Mouse (Mus musculus): ENCODE data around the gene Cacng1.

Gene Cacng1

DNA sequence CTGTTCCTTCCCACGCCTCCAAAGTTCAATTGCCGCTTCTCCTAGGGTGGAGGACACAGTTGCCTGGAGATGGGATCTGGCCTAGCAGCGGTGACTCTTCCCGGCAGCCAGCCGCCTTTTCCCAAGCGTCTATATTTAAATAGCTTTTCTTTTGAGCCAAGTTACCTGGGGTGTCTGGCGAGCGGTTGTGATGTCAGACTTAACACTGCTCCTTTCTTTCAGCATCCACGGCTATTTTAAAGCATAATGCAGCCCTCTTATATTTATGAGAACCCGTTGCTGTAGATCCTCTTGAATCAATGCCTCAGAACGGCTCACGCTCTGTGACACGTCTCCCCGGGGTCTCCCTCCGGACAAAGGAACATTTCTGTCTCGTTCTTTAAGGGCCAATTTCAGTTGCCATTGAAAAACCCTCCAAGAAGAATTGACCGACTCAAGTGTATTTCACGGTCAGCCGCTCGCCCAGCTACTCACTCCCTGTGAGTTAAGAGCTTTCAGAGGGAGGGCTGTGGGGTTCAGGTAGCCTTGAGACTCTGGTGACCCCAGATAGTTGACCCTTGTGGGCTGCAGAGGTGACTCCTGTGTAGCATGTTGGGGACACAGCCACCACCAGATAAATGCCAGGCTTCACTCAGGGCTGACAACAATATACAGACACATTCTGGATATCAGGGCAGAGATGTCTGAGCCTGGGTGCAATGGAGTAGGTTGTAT is 8.3 kb downstream of the Cacng1 start:
- no peak for DNase-seq (ENCODE audit: low spot score)

DNA sequence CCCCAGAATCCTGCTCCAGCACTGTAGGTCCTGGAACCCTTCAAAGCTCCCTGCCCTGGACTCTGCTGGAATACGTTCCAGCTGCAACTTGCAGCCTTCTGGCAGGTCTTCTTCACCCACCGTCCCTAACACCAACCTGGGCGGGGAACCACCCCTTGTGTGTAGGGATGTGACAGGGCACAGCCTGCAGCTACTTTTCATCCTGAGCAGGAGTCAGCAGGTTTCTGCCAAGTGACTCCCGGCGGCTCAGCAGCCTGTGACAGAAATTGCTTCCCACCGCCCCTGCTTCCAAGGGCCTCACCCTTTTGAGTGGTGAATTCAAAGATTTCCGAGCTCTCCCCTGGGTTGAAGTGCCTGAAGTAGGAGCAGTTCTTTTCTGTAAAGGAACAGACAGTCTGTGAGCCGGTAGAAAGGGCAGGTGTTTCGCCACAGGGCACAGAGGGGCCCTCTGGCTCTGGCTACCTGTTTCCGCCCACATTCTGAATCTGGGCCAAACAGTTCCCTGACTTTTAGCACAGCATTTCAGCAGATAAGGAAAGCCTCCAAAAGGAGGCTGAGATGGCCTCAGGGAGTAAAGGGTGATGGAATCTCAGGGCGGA is 10.7 kb downstream of the Cacng1 start:
- no peak for DNase-seq (ENCODE audit: low spot score)

DNA sequence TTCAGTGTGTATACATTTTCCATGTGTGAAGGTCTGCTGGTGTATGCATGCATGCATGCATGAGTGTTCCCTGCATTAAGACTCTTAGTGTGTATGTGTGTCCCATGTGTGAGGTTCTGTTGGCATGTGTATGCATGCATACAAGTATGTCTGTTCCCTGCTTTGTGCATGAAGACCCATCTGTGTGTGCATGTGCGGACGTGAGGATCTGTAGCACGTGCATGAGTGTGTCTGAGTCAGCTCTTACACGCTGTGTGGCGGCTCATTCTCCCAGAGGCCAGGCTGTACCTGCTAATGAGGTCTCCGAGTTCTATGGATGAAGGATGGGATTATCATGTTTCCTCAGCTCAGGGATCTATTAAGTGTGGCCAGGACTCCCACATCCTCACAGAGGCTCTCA is 11.3 kb downstream of the Cacng1 start:
- no peak for DNase-seq (ENCODE audit: low spot score)

DNA sequence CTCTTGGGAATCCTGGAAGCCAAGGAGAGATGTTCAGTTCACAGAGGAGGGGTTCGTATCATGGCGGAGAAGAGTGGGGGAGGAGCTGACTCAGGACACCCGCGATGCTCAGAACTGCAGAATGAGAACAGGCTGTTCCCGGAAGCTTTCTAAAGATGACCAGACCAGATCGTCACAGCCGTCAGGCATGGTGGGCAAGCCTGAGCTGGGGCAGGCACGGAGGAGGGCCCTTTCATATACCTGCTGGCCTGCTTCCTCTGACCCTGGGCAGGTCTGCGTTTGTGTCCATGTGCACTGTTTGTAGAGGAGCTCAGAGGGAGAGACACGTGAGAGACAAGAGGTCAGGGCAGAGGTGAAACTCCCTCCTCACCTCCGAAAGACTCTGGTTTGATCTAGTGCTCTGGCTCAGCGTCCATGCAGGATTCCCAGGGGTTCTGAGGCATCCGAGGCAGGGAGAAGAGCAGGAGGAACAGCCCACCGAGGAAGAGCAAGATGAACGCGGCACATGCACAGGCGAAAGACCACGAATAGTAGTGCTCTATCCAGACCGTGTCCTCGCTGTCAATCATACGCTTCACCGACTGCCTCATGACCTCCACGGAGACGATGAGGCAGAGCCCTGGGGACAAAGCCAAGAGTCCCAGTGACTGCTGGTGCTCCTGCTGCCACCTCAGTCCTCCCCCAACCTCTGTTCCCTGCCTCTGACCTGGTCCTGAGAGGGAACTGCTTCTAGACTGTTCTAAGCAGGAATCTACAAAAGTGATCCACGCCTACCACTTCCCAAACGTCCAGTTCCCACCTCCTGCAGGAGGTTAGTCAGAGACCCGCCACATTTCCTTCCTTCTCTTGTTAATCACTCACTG is 12.8 kb downstream of the Cacng1 start:
- no peak for DNase-seq (ENCODE audit: low spot score)

DNA sequence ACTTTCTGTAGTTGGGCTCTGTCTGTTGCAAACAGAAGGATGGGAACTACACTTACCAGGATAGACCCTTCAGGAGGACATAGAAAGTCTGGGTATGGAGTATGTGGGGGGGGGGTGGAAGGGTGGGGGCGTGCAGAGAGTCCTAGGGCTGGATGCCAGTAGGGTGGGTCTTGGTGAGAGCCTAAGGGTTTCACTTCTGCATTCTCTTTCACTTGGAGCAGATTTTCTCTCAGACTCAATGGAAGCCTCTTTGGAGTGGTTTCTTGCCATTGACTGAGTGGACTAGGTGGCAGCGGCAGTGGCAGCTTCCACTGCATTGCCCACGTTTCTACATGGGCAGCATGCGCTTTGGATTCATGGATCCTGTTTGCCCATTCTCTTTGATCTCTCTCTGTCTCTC is 16.4 kb downstream of the Cacng1 start:
- DNase-seq (ENCODE audit: low spot score) = no peak

DNA sequence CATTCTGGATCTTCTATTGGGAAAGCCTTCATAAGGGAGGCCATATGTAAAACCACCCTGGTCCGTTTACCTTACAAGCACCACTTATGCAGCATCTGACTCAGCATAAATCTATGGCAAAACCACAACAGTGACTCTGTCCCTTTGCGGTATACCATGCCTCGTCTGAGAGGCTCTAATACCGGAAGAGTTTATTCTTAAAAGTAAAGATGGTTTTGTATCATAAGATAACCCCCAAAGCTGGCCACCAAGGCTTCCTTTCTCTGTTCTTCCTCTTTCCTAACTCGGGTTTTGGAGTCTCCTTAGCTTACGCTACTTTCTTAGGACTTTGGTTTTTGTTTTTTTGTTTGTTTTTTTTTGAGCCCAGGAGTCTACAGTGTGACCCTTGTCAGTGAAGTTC is 23.0 kb downstream of the Cacng1 start:
- no peak for DNase-seq (ENCODE audit: low spot score)

DNA sequence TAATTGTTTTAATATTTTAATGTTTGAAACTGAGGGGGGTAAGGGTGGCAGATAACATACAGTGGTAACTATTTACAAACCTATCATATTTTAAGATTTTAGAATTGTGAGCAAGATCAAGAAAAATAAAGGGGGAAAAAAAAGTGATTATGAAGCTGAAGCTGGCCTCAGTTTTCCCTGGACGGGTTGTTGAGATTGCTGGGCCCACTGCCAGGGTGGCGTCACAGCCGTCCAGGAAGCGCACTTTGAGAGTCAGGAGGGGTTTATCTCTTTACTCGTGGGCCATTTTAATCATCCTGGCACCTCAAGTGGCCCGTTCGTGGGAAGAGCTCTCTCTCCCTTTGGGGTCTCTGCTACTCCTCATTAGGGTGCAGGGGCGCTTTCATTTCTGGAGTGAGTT is 24.8 kb downstream of the Cacng1 start:
- no peak for DNase-seq (ENCODE audit: low spot score)

DNA sequence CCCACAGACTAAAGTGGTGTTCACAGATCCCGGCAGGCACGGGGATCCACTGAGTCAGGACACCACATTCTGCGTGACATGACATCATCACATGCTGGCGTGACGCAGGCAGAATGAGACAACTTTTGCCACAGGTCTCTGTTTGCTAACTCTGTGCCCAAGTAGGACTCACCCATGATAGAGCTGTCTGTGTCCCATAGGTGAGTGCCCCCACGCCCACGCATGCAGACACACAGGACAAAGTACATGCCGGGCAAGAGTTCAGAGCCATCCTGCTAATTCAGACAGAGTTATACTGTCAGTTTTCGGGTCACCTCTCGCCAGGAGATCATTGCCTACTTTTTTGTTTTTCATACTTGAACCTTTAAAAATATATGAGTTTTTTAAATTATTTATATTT is 27.8 kb downstream of the Cacng1 start:
- DNase-seq (ENCODE audit: low spot score) = no peak

DNA sequence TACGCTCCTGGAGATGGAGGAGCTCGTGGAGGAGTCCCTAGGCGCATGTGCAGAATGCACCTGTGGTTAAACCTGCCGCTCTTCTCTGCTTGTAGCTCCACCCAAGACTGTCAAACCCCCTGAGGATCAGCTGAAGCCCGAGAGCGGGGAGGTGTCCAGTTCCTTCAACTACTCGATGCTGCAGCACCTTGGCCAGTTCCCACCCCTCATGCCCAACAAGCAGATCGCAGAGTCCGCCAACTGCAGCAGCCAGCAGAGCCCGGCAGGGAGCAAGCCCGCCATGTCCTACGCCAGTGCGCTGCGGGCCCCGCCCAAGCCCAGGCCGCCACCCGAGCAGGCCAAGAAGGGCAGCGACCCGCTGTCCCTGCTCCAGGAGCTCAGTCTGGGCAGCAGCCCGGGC is 30.0 kb downstream of the Cacng1 start:
- DNase-seq (ENCODE audit: low spot score) = no peak

DNA sequence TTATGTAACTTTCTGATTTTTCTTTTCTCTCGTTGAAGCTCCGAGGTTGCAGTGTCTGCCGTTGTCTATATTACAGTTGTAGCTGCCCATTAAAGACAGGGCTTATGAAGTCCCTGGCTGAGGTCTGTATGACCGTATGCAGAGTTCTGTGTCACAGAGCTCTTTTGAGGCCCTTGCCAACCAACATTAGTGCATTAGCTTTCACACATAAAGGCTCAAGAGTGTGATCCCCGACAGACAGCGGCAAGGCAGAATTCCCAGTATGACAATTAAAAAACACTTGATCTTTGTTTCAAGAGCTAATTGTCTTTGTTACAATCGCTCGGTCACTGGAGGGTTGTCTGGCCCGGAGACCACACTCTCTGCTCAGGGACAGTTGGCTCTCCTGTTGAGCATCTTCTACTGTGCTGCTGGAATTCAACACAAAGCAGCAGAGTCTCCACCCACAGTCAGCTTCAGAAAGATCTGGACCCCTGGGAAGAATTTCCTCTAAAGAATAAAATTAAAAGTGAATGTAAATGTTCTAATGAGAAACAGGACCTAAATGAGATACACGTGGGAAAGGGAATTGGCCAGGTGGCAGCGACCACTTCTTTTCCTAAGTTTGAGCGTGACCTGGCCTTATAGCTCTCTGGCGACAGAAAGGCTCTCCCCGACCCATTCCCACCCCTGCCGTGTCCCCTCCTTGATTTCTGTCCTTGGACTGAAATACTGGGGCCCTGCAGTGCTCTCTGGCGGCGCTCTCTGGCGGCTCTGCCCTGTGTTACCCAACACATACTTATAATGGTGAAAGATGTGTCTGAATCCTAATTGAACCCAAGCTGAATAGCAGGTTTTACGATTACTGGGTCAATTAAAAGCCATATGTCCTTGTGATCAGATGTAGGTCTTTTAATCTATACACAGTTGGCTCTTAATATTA is 32.5 kb downstream of the Cacng1 start:
- DNase-seq (ENCODE audit: low spot score) = no peak

DNA sequence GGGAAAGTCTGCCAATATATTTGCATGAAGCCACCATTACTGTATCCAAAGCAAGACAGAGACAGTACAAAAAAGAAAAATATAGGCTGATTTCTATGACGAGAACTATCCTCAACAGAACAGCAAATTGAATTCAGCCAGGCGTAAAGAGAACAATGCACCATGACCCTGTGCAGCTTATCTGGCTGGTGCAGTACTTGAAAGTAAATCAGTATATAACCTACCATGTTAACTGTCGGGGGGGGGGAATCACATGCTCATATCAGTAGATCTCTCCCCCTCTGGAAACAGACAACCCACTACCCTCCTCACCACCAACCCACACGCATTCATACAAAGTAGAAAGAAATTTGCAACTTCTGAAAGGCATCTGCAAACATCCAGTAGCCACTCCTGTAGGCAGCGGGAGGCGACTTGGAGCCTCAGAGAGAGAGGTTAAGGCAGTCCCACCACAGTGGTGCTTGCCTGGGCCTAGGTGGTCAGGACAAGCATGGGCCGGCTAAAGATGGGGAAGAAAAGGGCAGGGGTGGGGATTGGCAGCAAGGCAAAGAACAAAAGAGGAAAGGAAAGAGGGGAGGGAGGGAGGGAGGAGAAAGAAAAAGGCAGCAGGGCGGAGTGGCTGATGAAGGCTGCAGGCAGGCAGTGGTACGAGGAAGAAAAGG is 33.5 kb downstream of the Cacng1 start:
- DNase-seq (ENCODE audit: low spot score) = no peak

DNA sequence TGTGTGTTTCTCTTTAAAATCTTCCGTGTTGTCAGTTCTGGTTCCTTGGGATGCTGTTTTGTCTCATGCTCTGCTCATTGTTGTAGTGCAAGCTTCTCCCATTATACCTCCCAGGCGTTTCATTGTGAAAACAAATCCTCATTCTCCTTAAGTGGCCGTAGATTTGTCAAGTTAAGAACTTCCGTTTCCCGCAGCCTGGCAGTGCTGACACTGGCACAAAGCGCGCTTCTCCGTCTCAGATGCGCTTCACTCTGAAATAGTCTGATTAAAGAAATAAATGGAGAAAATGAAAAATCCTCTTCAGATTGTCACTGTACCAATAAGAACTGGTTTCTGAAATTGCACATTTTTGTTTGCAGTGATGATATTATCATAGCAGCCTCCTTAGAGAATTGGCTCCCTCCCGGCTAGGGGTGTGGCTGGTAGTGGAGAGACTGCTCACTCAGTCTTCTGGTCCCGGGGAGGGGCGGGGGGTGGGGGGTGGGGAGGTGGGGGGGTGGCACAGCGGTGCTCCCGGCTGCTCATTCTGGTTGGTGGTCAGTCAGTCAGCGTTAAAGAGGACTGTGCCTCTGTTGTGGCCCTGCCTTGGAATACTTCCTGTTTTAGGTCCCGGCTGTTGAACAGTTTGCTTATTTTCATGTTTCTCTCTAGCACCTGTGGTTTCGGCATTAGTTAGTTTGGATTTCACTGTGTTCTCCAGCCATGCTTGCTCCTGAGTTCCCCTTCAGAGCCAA is 39.9 kb downstream of the Cacng1 start:
- no peak for DNase-seq (ENCODE audit: low spot score)

DNA sequence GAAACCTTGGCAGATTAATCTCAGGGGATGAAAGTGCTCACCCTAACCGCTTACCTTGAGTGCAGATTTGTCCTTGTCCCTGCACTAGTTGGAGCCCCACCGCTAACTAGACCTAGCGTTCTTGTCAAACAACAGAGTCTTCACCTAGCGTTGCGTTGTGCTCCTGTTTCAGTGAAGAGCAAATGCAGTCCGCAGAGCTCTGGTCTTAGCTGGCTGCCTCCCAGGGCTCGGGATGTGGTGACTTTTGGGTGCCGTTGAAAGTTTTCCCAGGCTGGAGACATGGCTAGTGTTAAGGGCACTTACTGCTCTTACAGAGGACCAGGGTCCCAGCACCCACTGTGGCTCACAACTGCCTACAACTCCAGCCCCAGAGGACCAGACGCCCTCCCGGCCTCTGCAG is 41.1 kb downstream of the Cacng1 start:
- no peak for DNase-seq (ENCODE audit: low spot score)

DNA sequence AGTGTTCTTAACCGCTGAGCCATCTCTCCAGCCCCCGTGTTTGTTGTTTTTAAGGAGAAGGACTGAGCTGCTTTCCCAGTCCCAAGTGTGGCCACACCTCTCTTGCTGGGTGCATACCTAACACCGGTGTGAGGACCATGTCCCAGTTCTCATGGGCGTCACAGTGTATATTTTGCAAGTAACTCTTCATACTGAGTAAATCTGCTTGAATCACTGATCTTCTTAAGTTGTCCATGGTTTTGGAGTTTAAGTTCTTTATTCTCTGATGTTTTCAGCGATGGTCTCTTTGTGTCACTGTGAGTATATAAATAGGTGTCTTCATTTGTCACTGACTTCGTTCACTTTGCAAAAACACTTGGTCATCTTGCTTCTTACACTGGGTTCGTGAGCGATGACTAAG is 41.7 kb downstream of the Cacng1 start:
- no peak for DNase-seq (ENCODE audit: low spot score)

DNA sequence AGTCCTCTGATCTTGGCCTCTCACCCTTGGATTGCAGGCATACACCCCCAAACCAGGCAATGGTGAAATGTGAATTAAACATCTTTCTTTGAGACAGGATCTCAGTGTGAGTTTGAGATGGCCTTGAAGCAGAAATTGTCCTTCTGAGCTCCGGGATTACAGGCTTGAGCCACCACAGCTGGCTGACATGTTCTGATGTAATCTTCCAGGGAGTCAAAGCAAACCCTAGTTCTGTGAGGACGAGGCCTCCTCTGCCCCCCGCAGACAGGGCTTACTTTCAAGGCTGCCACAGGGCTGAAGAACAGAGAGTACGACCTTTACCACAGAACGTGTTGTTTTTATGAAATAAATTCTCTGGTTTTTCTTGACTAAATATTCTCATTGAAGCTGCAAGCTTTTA is 42.3 kb downstream of the Cacng1 start:
- peak; percentile 44 for DNase-seq (ENCODE audit: low spot score)

DNA sequence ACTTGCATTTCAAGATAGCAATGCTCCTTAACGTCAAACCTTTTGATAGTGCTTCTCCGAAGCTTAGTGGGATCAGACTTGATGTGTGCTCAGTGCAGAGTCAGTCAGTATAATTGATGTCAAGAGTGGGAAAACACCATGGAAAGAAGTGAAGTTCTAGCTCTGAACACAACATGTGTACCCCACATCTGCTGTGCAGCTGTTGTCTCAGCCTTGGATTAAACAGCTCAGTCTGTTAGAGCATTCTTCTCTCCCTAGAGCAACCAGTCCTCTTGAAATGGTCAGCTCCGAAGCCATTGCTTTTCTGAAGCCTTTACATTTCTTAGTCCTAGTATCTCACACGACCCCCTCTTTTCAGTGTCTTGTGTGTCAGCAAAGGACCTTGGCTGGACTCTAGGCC is 47.3 kb downstream of the Cacng1 start:
- no peak for DNase-seq (ENCODE audit: low spot score)

DNA sequence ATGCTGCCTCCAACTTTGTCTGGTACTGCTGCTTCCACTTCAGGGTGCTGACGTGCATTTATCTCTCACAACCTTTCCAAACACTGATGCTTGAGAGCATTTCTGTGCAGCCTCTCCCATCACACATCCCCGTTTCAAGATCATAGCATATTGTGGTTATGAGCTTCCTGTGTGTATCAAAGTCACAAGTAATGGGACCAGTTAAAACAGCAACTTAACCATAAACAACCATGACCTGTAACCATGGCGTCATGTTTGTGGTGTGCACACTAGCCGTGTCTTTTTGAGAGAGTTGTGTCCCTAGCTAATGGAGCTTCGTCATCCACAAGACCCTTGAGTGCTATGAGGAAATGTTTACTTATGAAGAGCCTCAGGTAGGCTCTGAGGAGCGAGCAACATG is 48.1 kb downstream of the Cacng1 start:
- DNase-seq (ENCODE audit: low spot score) = no peak

DNA sequence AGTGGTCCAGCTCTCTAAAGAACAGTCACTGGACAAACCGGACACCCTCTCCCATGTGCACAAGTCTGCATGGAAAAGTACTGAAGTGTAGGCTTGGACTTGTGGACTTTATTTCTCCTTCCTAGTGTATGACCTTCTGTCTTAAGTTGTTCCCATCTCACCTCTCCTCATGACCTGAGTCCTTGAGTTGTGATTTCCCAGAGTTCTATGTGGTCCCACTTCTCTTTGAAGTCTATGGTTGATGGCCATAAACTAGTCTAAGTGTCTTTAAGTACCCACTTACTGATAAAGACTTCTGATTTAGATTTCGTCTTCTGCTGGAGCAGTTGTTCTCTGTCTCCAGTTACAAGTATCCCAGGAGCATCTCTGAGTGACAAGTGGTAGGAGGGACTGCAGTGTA is 48.8 kb downstream of the Cacng1 start:
- DNase-seq (ENCODE audit: low spot score) = no peak

DNA sequence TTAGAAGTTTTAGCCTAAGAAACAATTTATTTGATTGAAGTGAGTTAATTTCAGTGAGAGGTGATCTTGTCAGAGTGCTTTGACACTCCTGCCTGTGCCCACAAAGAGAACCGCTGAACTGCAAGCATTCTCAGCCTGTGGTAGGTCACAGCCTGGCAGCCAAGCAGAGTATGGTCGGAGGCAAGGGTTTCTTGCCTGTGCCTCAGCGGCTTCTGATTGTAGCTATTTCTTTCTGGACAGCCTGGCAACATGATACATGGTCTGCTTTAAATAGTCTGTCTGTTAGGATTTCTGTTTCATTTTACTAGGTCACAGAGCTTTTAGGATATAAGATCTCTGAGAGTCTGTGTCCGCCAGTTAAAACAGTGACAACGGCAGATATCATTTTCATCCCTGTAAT is 53.7 kb downstream of the Cacng1 start:
- no peak for DNase-seq (ENCODE audit: low spot score)

DNA sequence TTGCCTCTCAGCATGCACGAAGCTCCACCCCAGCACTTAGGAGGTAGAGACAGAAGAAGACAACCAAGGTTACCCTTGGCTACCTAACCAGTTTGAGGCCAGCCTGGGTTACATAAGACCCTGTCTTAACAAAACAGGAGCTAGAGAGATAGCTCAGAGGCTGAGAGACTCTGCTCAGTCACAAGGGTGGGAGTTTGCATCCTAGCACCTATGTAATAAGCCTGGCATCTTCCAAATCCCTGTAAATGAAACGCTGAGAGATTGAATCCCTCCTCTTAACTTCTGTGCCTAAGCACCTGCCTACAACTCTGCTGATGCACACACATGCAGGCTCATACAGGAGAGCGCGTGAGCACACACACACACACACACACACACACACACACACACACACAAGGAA is 55.9 kb downstream of the Cacng1 start:
- DNase-seq (ENCODE audit: low spot score) = no peak

DNA sequence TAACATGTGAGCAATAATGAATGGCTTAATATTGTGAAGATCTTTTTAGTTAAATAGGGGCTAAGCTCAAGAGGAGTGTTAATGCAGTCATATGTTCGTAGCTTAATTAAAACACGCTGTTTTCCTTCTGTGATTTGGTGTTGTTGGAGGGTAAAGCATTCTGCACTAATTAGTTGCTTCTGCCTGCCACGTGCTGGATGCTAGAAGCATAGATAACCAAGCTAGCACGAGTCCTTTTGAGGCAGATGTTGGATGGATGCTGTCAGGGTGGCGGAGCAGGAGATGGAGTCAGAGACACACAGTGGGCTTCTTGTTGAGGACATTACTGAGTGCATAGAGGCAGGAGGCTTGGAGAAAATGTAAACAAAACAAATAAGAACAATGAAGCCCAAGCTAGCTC is 59.2 kb downstream of the Cacng1 start:
- no peak for DNase-seq (ENCODE audit: low spot score)

Measured in ovary, adult 18-20 months (tissue).